Mouse (Mus musculus): ENCODE measurements at regions not wholly inside any gene's neighbourhood (a gene's known extent, or its start where the extent isn't known, plus 50 kb on each side); places are given as distances from the start of the nearest gene placed in this dataset.
A peak's percentile ranks its signal among the peaks of the same experiment; 100 is the strongest.

DNA sequence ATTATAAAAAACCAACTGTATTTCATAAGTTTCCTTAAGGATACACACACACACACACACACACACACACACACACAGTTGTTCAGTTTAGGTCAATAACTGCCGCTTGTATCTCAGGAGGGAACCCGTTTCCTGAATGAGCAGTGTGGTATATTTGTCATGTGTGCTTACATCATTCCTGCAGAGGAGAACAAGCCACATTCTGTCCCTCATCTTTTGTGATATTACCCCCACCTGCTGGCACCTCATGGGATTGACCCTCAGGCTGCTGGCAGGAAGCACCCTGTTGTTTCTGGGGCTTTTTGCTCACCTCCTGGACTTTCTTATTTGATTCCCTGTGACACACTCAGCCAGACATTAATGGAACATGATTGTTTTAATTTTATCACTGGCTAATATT, 66.4 kb upstream of the Htr1a start:
- peak; percentile 28 for DNase-seq (ENCODE audit: low spot score)

DNA sequence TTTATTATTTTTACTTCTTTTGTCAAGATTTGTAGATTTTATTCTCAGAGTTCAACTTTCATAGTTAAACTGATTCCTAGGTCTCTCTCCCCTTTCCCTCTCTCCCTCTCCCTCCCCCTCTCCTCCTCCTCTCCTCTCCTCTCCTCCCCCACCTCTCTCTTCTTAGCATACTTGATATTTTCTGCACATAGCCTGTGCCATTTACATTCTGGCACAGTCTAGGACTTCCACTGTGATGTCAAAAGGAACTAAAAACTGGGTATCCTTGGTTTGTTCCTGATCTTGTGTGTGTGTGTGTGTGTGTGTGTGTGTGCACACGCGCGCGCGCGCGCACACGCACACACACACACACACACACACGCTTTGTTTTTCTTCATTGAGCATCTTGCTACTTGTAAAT, 64.9 kb upstream of the Htr1a start:
- no peak for DNase-seq (ENCODE audit: low spot score)

DNA sequence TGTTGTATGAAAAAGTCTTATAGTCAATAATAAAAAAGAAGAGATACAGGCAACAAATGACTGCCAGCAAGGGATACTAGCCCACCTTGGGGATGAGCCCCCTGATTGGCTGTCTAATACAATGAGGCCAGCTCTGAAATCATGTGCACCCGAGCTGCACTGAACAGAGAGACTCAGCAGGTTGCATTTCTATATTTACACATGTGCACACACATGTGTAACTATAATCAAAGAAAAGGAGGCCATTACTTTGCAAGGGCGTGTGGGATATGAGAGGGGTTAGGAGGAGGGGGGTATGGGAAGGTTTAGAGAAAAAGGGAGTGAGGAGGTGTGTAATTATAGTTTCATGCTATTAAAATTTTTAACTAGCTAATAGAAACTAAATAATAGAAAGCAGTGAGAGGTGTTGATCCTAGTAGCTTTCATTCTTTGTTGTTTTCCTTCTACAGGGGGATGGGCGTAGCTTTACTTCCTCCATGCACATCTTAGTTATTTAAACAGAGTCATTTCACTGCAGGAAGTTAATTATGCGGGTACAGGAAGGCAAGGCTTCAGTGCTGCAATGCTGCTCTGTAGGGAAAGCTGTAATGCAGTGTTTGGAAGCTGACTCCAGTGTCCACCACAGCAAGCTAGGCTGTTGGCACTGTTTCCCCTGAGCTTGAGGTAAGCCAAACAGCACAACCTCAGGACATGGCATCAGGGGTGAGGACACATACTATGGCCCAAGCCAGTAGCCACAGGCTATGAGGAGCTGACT, 56.2 kb upstream of the Htr1a start:
- DNase-seq (ENCODE audit: low spot score): no peak
